Mouse (Mus musculus) spleen, embryonic (tissue): ENCODE results near the gene Pigz.

Experiments used
- CTCF ChIA-PET: fragments of 350-600 bp; sonication (Branson Sonifier 250); formaldehyde crosslinking; loops from one replicate; lab custom pipeline; 2022; lab: Charles Lee

The Pigz gene

DNA sequence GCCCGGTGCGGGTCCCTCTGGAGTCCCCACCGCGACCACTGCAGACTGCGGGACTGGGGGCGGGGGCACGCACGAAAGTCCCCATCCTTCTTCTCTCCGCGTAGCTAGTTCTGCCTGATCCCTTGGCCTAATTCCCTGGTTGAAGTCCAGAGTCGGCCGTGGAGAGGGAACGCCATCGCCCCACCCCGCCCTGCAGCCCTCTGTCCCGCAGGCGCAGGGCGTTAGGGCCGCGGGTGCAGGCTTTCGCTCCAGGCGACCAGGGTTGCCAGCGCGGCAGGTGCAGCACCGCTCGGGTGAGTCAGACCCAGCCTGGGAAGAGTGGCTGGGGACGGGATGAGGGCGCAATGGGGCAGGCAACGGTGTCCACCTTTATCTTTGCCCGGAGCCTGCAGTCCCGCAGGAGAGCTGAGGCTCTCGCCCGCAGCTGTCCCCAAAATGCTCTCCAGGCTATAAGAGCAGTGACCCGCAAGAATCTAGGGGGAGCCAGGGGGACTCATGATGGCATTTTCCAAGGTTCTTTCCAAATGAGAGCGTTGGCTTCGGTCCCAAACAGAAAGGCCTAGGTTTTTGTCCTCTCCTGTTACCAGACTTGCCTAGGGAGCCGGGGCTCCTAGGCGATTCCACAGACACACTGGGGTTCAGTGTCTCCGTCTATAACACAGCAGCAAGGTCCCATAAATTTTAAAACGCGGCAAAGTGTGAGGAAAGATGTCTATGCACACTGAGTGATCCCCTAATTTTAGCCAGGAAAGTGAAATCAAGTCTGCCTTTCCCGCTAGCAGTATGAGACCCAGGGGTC, at the start of gene Pigz:
TSS of gene Pigz (plus strand) at position 101 of the 799 bp plus-strand sequence.
- CTCF ChIA-PET: interaction anchor here (1.8 kb wide), 1 partner anchor 9 kb away, joined by 5 read pairs; no protein-coding TSS in a partner anchor

DNA sequence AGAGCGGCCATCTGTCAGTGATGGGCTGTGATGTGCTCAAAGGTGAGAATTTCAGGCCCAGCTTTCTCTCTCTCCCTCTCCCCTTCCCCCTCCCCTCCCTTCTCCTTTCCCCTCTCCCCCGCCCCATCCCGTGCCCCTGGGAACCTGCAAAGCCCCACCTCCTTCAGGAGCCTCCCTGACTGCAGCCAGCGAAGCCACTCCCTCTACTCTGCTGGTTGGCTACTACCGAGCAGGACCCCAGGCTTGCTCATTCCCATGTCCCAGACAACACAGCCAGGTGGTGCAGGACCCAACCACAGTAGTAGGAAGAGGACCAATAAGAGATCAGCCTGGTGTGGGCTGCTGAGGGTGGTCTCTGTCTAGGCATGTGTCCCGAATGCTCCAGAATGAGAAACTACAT, 49.7 kb upstream of the Pigz start:
- CTCF ChIA-PET: no interaction called here

DNA sequence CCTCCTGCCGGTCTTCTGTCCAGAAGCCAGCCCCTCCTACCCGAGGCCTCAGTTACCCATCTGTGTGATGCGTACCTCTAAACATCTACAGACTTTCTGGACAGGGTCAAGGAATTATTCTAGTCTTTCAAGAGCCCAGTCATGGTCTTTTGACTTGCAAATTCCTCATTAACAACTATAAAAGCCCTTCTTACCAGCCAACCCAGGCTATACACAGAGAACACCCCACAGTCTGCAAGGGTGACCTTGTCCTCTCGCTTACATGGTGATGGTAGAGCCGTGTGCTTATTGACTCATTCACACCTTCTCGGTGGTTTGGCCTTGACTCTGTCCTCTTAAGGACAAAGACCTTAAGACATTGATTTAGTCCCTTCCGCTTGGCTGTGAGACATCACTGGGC, 42.7 kb upstream of the Pigz start:
- CTCF ChIA-PET: no interaction called here

DNA sequence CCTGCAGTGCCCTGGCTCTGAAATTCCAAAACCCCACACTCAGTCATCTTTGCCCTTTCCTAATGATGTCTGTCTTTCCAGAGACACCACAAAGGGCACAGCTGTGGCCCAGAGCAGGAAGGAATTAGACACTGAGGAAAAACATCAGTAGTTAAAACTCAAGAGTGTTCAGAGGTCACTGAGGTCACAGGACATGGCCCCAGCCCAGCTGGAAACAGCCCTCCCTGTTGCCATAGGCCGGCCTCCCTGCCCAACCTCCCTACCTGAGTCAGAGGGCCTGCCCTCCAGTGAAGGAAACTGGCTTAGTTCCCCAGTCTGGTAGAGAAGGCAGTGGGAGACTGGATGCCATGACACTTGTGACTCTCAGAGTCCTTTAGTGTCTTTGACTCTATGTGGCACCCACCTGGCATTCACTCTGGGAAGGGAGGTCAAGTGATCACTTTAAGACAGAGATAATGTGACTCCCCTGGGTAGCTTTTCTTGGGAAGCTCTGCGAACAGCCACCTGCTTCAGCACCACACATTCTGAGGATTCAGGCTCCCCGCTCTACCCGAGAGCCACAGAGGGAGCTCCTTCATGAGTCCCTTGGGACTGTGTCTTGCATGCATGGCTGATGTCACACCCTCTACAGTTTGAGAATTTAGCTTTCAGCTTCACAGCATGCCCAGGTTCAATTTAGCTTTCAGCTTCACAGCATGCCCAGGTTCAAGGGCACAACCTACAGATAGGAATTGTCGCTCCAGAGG, 40.1 kb upstream of the Pigz start:
- CTCF ChIA-PET: no interaction called here

DNA sequence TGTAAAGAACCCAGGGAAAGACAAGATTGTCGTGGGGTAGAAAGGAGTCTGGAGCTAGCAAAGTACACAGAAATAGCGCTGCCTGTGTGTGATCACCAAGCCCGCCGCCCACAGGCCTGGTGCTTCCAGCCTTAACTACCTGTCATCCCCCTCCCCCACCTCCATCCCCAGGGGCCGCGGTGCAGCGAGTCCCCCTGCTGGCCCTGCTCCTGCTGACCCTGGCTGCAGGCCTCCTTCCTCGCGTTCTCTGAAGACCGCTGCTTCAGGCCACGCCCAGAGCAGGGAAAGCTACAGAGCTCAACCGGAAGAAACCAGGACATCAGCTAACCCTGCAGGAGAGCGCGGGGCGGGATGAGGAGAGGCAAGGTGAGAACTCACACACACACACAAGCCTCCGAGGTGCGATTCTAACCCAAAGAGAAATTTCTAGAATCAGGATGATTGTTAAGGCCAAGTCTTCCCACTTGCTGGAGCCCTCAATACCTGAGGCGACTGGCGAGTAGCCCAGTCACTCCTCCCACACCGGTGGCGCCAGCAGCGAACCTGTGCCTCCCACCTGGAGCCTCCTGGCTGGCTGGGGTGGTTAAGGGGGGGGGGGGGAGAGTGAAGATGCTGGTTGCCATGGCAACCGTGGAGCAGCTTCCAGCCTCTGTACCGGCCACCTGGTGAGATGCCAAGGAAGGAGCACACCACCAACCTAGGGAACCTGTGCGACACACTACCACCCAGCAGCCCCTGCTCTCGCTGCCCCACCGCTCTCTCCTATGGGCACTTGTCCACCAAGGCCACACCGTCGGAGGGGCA, 36.5 kb upstream of the Pigz start:
- CTCF ChIA-PET: no interaction called here

DNA sequence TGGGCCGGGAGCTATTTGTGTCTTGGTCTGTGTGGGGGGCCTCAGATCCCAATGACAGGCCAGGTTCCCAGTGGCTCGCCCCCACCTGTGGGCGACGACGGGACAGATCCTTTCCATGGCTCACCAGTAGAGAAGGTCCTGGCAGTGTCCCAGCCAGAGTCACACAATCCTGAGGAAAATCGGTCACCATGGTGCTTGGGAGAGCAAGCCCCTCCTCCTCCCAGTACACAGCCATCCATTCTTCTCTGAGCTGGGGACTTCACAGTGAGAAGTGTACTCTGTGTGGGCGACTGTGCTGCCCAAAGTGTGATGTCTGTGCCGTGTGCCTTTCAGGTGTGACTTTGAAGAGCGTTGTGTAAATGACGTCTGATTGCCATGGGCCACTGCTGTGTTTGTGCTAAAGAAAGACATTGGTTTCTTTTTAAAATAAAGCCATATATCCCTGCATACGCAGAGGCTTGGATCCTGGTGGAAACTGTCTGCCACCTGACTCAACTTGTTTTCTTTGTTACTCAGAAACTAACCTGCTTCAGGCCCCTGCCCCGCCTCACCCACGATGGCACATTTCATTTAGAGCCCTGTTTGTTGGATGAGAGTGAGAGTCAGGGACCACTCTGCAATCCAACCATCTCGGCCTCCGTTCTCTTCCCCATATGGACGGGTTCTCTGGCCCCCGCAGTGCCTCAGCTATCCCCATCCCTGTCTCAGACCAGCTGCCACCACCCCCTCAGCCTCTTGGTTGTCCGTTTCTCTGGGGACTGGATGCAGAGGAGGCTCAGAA, 34.9 kb upstream of the Pigz start:
- CTCF ChIA-PET: no interaction called here

DNA sequence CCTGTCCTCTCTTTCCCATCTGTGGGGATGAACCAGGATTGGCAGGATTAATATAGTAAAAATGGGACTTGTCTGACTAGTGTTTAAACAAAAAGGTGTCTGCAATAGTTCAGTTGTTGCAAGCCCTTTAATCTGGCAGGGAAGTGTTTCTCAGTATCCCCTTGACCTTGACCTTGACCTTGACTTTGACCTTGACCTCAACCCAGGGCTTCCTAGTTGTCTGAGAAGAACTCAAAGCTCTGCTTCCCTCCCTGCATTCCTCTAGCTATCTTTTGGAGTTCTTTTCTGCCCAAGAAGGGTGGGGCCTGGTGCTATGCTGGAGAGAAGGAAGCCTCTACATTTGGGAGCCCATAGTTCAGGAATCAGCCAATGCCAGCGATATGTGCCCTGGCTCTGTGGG, 31.8 kb upstream of the Pigz start:
- CTCF ChIA-PET: no interaction called here

DNA sequence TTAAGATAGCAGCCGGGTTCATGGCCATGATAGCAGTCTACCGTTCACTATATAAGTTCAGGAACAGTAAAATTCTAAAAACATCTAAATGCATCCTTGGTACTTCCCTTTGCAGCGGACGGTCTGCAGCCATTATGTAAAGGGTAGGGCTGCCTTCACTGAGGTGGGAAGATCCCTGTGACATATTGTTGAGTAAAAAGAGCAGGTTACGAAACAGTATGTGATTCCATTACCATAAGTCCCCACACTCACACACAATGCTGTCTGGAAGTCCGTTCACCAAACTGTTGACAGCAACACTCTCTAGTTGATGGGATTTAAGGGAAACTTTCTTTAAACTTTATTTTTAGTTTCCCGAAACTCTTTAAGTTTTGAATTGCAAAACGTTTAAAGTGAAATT, 30.4 kb upstream of the Pigz start:
- CTCF ChIA-PET: no interaction called here

DNA sequence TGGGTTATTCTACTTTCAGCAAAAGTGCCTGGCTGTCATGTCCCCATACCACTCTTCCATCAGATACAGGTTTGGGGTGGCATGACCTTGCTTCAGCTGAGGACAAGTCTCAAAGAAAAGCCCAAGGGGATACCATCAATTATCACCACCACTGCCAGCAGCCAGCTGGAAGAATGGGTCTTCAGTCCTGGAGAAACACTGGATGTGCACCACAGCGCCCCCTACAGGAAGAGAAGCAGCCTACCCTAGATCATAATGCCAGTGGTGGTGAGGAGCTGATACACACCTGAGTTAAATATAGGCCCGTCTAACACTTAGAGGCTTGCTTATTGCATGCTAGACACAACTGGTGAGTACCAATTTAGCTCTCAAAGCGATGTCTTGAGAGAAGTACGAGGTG, 28.3 kb upstream of the Pigz start:
- CTCF ChIA-PET: no interaction called here

DNA sequence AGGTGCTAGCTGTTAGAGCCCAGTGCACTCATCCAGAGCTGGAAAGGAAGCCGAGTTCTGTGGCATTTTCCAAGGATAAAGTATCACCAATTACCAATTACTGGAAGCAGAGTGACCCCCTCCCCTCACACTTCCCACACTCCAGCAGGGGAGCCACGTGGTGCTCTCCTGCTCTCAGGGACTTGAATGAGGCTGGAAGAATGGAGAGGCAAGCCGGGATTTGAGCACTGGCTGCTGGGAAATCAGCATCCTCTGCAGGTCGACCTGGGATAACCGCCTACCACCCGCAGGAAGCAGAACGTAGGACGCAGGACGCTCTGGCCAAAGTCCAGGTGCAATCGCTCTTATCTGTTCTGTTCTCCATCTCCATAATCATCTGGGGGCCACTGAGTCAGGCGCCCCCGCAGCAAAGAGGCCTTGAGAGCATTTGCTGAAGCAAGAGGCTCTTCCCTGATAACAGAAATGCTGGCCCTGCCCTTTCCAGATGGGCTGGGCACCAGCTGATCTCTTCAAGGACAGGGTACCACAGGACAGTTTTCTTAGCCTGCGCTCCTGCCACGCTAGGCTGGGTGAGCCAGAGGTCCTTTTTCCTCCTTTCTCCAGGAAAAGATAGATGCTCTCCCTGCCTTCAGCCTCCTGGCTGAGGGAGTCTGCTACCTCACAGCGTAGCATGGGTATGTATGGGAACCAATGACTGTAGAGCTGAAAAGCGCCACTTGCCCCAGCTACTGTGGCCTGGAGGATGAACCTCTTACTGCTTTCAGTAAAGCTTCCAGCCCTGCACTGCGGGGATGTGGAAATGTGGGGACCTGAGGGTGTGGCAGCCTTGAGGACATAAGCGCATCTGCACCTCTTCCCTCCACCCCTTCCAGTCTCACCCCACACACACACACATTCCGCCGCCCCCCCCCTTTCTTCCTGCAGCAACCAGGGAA, 27.5 kb upstream of the Pigz start:
- CTCF ChIA-PET: no interaction called here

DNA sequence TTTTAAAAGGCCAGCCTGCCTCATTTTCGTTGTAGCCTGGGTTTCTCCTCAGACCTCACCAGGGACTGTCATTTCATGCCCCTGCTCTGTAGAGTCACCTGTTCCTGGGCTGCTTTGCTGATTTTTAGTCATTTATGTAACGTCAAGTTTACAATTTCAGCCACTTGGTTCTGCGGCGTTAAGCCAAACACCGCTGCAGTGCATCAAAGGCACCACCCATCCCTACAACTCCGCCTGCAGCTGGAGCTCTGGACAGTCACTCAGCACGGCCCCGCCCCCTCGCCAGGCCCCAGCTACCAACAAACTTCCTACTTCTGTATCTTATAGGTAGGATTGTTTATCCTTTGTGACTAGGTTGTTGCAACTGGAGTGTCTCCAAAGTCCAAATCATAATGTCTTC, 26.8 kb upstream of the Pigz start:
- CTCF ChIA-PET: no interaction called here

DNA sequence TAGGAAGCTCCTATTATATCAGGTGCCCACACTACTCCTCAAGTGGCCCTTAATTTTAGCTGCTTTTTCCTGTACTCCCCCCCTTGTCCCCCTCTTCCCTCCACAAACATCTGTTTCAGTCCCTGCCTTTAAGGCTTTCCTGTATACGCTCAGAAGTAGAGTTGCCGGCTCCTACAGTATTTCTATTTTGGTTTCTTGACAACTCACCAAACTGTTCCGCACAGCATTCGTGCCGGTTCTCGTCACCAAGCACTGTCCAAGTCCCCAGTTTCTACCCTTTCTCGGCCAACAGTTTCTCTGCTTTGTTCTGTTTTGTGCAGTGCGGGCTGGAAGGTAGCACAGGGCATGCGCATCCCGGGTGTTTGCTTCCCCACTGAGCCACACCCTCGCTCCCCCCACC, 24.7 kb upstream of the Pigz start:
- CTCF ChIA-PET: interaction anchor here (0.6 kb wide), 1 partner anchor 68 kb away, joined by 4 read pairs; no protein-coding TSS in a partner anchor

DNA sequence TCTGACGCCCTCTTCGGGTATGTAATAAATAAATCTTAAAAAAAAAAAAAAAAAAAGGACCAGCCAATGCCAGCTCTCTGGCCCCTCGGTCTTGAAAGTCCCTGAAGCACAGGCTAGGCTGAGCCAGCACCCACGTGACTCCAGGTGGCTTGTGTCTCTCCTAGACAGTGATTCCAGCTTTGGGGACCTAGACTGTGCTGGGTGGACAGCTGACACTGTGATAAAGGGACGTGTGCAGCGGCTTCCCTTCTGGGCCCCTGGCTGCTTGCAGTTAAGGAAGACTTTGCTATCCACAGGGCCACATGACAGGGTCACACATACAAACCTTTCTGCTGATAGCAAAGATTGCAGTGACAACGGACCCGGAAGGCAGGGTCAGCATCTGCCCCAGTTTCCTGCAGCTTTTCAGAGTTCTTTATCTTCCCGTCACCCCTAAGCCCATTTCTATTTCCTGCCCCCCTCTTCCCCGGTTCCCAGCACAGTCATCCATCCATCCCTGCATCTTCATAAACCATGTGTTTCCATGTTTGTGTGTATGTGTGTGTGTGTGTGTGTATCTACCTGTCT, 23.3 kb upstream of the Pigz start:
- CTCF ChIA-PET: no interaction called here

DNA sequence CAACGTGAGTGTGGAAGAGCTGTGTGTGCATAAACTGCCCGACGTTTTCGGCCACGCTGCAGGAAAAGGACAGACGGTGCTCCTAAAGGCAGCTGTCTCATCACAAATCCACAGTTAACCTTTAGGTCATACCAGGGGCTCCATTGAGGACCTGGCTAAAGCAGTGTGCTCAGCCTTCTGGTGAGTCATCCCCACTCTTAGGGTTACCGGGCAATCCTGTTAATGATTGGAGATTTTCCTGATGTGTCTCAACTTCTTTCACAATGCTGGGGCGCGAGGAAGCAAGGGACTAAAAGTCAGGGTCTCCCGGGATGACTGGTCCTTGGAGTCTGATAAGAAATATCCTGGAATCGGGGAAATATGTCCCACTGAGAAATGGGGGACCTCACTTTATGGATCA, 15.9 kb upstream of the Pigz start:
- CTCF ChIA-PET: no interaction called here

DNA sequence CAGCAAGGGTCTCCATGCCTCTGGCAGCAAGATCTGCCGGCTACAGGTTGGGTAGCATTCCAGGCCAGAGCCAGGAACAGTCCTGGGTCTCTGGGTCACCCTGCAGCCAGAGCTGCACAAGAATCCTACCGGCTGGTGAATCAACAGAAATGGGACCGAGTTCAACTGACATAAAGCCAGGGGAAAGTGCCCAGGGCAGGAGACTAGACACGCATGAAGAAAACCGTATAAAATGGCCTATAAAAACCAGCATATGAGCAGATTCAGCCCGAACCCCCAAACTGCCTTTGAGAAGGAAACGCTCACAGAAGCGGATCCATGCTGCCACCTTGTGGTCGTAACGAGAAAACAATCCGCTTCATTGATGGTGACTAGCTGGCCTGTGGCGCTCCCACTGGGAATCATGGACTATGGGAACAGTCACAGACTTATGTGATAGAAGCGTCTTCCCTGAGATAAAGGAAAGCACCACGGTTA, 15.4 kb upstream of the Pigz start:
- CTCF ChIA-PET: no interaction called here

DNA sequence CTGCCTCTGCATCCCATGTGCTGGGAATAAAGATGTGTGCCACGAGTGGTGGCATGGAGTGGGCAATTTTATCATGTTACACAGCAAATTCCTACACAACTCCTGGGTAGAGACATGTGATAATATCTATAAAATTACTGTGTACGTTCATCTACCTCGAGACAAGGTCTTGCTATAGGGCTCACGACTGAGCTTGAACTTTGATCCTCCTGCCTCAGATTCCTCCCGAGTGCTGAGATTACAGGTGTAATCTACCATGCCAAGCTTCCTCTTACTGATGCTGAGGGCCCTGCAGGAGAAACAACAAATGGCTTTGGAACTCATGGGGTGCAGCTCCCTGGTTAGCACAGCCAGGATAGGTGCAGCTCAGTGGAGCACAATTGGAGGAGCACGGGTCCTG, 9.3 kb upstream of the Pigz start:
- CTCF ChIA-PET: no interaction called here

DNA sequence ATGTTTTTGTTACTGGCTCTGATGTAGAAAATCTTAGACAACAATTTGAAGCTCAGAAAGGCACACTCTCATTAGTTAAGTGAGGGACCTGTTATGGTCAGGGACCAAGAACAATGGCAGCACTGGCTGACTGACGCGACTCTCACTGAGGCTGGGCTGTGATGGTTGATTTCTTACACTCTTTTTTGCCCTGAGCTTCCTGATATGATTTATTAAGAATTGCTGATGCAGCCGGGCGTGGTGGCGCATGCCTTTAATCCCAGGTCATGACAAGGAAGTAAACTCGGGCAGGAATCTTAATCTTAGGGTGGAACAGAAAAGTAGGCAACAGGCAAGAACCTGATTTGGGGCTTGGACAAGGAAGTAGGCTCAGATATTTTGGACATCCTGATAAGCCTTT, 7.6 kb upstream of the Pigz start:
- CTCF ChIA-PET: no interaction called here

DNA sequence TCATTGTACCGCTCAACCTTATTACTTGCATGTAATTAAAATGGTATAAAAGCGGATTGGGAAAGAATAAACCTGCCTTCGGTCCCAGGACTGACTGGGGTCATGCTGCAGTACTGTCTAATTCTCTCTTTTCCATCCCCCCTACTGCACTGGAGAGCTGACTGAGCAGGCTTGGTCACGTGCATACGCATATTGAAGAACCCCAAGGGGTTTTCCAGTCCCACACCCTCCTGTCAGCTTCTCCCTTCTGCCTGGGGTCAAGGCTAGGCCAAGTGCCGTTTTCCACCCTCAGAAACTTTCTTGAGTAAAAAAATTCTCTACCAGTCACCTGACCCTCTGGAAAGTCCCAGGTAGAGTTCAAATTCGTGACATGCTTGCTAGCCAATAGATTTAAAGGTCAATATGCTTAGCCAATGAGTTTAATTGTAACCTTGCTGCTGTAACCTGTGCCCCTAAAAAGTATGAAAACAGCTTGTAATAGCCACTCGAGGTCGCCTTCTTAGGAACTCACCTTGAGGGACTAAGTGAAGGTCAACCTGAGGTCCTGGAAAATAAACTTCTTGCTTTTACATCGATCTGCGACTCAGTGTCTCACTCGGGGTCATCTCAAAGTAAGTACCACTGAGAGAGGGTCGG, 7.0 kb upstream of the Pigz start:
- CTCF ChIA-PET: no interaction called here

DNA sequence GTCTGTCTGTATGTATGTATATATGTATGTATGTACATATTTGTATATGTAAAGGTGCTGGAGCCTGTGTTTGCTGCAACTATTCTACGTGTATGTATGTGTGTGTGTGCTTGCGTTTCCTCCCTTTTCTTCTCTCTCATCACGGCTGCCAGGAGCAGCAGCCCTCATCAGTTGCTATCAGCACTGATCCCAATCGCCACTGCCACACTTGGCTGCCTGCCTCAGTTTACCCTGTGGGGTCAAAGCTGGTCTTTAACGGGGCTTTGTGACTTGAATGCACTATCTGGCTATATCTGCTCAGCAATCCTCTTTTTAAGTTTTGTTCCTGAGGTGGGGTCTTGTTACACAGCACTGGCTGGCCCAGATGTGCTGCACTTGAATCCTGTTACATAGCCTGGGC, 6.2 kb upstream of the Pigz start:
- CTCF ChIA-PET: no interaction called here
